Mouse (Mus musculus) heart, embryonic 14.5 days (tissue): Measurements from ENCODE around the gene Rbfox2. TPM values are rescaled to one million over a fixed set of nuclear protein-coding genes. Genes with fewer than 3 reads are reported as not detected.

Source experiments
- ATAC-seq: fragments of 200-750 bp; cut with Nextera tagmentation; 2 replicates; pipeline ENCODE4 v1.8.0; 2017; ENCODE audit warnings: low read depth, moderate TSS enrichment; ENCODE audit not compliant: insufficient number of reproducible peaks, insufficient read depth, low FRiP score
- H3K27ac ChIP-seq, 2 experiments: fragments of 200-500 bp in 1 of 2; fragments of 300-500 bp in 1 of 2; sonication (generic) in 1 of 2; replicated peaks in 1 of 2; 2 replicates each; pipeline ENCODE4 v1.5.1; 2012 to 2014; ENCODE audit warnings: low read depth in 2 of 2, low read length in 2 of 2, control low read depth in 1 of 2, mild to moderate bottlenecking in 1 of 2, mixed read lengths in 1 of 2; ENCODE audit not compliant: control insufficient read depth in 1 of 2, insufficient read depth in 1 of 2
- H3K27me3 ChIP-seq: fragments of 300-500 bp; sonication (generic); 2 replicates; pipeline ENCODE4 v1.6.1; 2014; ENCODE audit warnings: mild to moderate bottlenecking, low read length, control low read depth; ENCODE audit not compliant: control insufficient read depth, insufficient read depth
- H3K36me3 ChIP-seq: fragments of 300-500 bp; sonication (generic); 2 replicates; pipeline ENCODE4 v1.6.1; 2014; ENCODE audit warnings: mild to moderate bottlenecking, control low read depth, low read length, mixed read lengths; ENCODE audit not compliant: control insufficient read depth, insufficient read depth
- H3K4me1 ChIP-seq, 2 experiments: fragments of 200-500 bp in 1 of 2; fragments of 300-500 bp in 1 of 2; sonication (generic) in 1 of 2; 2 replicates each; pipeline ENCODE4 v1.6.1; 2012 to 2014; ENCODE audit warnings: low read length in 2 of 2, control low read depth in 1 of 2, mixed read lengths in 1 of 2; ENCODE audit not compliant: control insufficient read depth in 2 of 2, insufficient read depth in 2 of 2
- H3K4me2 ChIP-seq: fragments of 300-500 bp; sonication (generic); 2 replicates; pipeline ENCODE4 v1.6.1; 2014; ENCODE audit warnings: mild to moderate bottlenecking, low read length
- H3K4me3 ChIP-seq, 2 experiments: fragments of 200-500 bp in 1 of 2; fragments of 300-500 bp in 1 of 2; sonication (generic) in 1 of 2; 2 replicates each; pipeline ENCODE4 v1.5.1; 2012 to 2014; ENCODE audit warnings: low read length in 2 of 2, mild to moderate bottlenecking in 2 of 2, control low read depth in 1 of 2, low read depth in 1 of 2, moderate library complexity in 1 of 2; ENCODE audit not compliant: control insufficient read depth in 1 of 2, insufficient read depth in 1 of 2
- H3K9ac ChIP-seq: fragments of 300-500 bp; sonication (generic); 2 replicates; pipeline ENCODE4 v1.6.1; 2014; ENCODE audit warnings: mild to moderate bottlenecking, low read length
- H3K9me3 ChIP-seq: fragments of 300-500 bp; sonication (generic); 2 replicates; pipeline ENCODE4 v1.6.1; 2016; ENCODE audit warnings: low read length, control low read depth; ENCODE audit not compliant: control insufficient read depth
- WGBS: fragments of 180-500 bp; shearing (Covaris S2); extraction: QIAGEN DNeasy Blood & Tissue Kit; methylation state at CpG from one replicate; pipeline ENCODE4 v1.1.7; 2014; 5-methylcytosine and 5-hydroxymethylcytosine counted together
- polyA plus RNA-seq: library from polyadenylated mRNA; unstranded; fragments of >200 nt; fragmentation: Nextera tagmentation; extraction: Ambion mirVana; gene quantifications from 2 replicates; pipeline ENCODE4 v1.2.1, GENCODE M21; 2014

Rbfox2 gene
- polyA plus RNA-seq, 1 experiment from 2014 or later: 89.1 TPM

DNA sequence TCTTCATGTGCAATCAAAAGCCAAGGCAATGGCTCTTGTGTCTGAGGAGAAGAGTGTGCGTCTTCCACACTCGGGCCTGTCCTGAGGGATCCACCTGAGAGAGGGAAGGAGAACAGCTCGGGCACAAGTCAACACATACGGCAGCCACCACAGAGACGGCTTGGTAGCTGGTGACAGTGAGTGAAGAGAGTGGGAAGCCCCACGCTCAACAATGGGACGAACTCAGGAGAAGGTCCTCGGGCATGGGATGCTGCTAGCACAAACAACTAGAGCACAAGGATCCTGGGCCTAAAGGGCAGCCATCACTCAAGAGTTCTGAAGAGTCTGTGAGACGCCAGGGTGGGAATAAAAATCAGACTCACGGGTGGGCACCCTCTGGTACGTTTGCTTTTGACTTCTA is 196.4 kb downstream of the Rbfox2 start:
- ATAC-seq: no peak
- 87% methylated on average over 11 of the region's 11 CpGs for WGBS
- Histone ChIP-seq H3K4me2 (no peak overlapping the region), H3K9me3 (no peaks in the 10 kb centered on the region), H3K27ac (no peak overlapping the region), H3K4me1 (peaks cover 6 to 25% of the 10 kb centered on the region in 2 experiments), H3K9ac (no peak overlapping the region), H3K36me3 (peaks cover 81% of the 10 kb centered on the region), H3K27me3 (no peaks in the 10 kb centered on the region), H3K4me3 (no peak overlapping the region)

DNA sequence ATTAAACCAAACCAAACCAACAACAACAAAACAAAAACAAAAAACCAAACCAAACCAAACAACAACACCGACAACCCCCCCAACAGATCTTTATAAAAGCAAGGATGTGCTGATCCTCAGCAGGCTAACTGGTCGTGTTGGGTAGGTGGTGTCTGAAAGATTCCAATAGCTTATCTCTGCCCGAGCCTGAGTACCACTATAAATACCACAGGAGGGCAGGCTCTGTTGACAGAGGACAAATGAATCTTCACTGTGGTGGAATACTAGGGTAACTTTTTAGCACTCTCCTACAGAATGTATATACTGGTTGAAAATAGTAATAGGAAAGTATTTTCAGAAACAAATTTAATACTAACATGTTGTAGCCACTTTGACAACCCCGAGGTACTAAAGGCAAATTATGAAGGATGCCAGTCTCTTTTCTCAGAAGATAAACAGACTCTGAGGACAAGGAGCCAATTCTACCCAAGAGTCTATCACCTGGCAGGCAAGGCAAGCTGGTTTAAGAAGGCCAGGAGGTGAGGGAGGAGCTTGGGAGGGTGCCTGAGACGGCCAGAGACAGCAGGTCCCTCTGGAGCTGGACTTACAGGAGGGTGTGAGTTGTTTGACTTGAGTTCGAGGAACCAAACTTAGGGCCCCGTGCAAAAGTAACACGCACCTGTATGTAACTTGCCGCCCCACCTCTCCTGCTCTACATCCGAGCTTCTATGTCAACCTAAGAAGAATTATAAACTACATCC is 199.5 kb downstream of the Rbfox2 start:
- Histone ChIP-seq H3K4me1 (peaks cover 5 to 22% of the 10 kb centered on the region in 2 experiments), H3K36me3 (peaks cover 69% of the 10 kb centered on the region), H3K4me2 (no peak overlapping the region), H3K27me3 (no peaks in the 10 kb centered on the region), H3K9ac (no peak overlapping the region), H3K27ac (peak overlapping the region; percentile 34 to 70), H3K4me3 (no peak overlapping the region), H3K9me3 (no peaks in the 10 kb centered on the region)
- 56% methylated on average over 10 of the region's 10 CpGs for WGBS
- ATAC-seq: no peak

DNA sequence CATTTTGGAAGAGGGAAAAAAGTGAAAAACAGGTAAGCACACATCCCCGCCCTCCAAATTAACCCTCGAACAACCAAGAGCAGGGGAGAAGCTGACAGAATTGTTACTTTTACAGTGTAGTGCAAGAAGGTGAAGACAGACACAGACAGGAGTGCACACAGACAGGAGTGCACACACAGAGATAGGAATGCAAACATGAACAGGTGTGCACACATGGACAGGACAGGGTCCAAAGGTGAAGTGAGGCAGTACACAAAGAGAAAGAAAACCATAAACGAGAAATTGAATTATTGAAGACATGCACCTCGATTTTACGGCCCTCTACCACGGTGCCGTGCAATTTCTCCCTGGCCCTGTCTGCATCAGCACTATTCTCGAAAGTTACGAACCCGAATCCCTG is 201.5 kb downstream of the Rbfox2 start:
- no peaks in the 10 kb centered on the region for H3K27me3 ChIP-seq
- no peak overlapping the region for H3K4me2 ChIP-seq
- no peak overlapping the region for H3K27ac ChIP-seq
- H3K36me3 ChIP-seq: peaks cover 70% of the 10 kb centered on the region
- WGBS: 94% methylated on average over 10 of the region's 10 CpGs
- peaks cover 5 to 22% of the 10 kb centered on the region in 2 experiments for H3K4me1 ChIP-seq
- H3K9ac ChIP-seq: no peak overlapping the region
- H3K9me3 ChIP-seq: no peaks in the 10 kb centered on the region
- ATAC-seq: no peak
- H3K4me3 ChIP-seq: no peak overlapping the region

DNA sequence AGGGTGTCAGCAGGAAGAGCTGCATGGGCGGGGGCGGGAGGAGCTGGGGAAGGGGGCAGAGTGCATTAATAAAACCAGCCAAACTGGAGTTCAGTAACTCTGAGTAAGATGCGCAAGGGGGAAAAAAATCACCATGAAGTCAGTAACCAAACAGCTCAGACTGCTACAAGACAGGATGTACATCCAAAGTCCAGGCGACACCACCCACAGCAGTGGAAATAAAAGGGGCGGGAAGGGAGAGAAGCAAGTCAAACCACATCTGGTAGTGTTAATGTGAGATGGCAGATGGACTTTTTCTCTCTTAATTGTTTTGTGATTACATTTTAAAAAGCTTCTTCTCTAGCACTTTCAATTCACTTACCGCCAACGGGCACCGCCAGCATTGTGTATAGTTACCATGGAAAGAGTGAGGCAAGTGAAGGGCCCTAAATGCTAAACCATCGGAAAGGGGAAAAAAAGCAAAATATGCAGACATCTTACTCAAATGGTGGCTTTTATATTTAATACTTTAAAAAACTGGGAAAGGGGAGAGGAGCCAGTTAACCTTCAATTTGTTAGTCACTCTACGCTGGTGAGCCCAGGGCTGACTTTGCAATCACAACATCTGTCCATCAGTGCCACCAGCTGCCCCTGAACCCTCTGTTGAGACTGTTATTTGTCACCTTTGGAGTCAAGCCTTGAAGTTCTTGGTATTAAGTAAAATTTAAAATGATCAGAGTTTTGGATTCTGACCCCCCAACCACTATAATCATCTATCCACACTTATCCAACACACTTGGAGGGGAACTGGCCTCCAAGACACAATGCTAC is 202.2 kb downstream of the Rbfox2 start:
- WGBS: 77% methylated on average over 10 of the region's 10 CpGs
- H3K4me1 ChIP-seq: peaks cover 5 to 22% of the 10 kb centered on the region in 2 experiments
- peaks cover 73% of the 10 kb centered on the region for H3K36me3 ChIP-seq
- no peaks in the 10 kb centered on the region for H3K9me3 ChIP-seq
- no peak overlapping the region for H3K4me2 ChIP-seq
- H3K27ac ChIP-seq: no peak overlapping the region; a peak in 1 of 4 replicates
- ATAC-seq: no peak
- H3K9ac ChIP-seq: no peak overlapping the region
- H3K27me3 ChIP-seq: no peaks in the 10 kb centered on the region
- no peak overlapping the region for H3K4me3 ChIP-seq

DNA sequence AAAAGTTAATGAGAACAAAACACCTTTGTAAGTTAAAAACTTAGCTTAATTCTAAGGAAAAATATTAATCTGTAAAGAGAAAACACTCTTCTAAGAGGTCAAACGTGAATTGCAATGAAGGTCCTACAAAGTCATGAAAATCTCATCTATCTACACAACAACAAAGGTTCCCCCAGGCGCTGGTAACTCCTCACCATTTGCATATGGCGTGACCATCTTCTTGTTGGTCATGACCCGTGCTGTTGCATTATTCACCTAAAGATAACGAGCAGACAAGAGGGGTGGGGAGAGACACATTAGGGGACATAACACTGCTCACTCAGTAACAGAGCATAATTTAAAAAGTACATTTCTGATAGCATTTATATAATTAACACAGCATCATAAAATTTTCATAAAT is 204.1 kb downstream of the Rbfox2 start:
- Histone ChIP-seq H3K9me3 (no peaks in the 10 kb centered on the region), H3K9ac (no peak overlapping the region), H3K4me3 (no peak overlapping the region), H3K27ac (no peak overlapping the region), H3K4me1 (peaks cover 4 to 11% of the 10 kb centered on the region in 2 experiments), H3K36me3 (peaks cover 79% of the 10 kb centered on the region), H3K27me3 (no peaks in the 10 kb centered on the region), H3K4me2 (no peak overlapping the region)
- no peak for ATAC-seq
- 90% methylated on average over 5 of the region's 5 CpGs for WGBS

DNA sequence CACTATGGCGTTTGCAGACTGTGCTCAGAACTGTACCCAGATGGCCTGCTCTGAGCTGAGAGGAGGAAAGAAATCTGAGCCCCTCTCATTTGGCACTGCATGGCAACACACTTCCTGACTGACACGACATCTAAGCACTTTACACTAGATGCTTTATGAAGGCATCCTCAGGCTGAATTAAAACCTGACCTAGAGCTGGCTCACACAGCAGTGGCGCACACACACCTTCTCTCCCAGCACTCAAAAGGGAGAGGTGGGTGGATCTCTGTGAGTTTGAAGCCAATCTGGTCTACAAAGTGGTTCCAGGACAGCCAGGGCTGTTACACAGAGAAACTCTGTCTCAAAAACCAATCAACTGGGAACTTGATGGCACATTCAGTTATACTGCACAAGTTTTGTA is 207.0 kb downstream of the Rbfox2 start:
- H3K4me1 ChIP-seq: peaks cover 0 to 2% of the 10 kb centered on the region in 2 experiments; a peak in 2 of 4 replicates
- no peak overlapping the region for H3K9ac ChIP-seq
- no peak overlapping the region for H3K4me3 ChIP-seq
- H3K36me3 ChIP-seq: peaks cover 92% of the 10 kb centered on the region
- no peak overlapping the region for H3K27ac ChIP-seq
- no peaks in the 10 kb centered on the region for H3K27me3 ChIP-seq
- H3K4me2 ChIP-seq: no peak overlapping the region
- 59% methylated on average over 3 of the region's 3 CpGs for WGBS
- H3K9me3 ChIP-seq: no peaks in the 10 kb centered on the region
- ATAC-seq: no peak

DNA sequence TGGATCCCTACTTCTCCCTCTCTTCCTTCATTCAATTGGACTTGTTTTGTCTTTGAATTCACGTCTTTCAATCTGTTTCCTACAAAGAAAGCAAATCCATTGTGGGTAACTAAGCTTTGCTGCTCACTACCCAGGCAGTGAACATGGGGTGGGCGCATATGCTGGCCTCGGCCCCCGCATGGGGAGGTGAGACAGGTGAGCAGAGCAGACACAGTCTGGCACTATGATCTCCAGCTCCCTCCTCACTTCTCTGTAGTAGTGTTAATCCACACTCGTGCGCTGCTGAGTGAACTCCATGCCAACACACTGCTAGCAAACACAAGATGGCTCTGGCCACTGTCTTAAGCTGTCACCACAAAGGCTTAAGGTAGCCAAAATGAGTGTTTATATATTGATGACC is 209.4 kb downstream of the Rbfox2 start:
- no peaks in the 10 kb centered on the region for H3K27me3 ChIP-seq
- no peak overlapping the region for H3K9ac ChIP-seq
- H3K9me3 ChIP-seq: no peaks in the 10 kb centered on the region
- H3K27ac ChIP-seq: no peak overlapping the region
- H3K36me3 ChIP-seq: peaks cover 95% of the 10 kb centered on the region
- H3K4me3 ChIP-seq: no peak overlapping the region
- 89% methylated on average over 6 of the region's 6 CpGs for WGBS
- ATAC-seq: no peak
- no peak overlapping the region for H3K4me2 ChIP-seq
- H3K4me1 ChIP-seq: no peaks in the 10 kb centered on the region; a peak in 1 of 4 replicates
